Mouse (Mus musculus) lung, postnatal 0 days (tissue): Measurements from ENCODE around the gene Pxdc1.

ENCODE experiments used
- CTCF ChIP-seq: IDR thresholded peaks from 2 replicates; pipeline ENCODE4 v1.5.1; 2016; ENCODE audit warnings: antibody characterized with exemption, mild to moderate bottlenecking
- EP300 ChIP-seq: IDR thresholded peaks from 2 replicates; pipeline ENCODE4 v1.6.1; 2016; ENCODE audit warnings: antibody characterized with exemption, mild to moderate bottlenecking, control low read depth

- no peak for TF ChIP-seq CTCF
- peak; percentile 99 for TF ChIP-seq EP300
These were observed 20.1 kb upstream of the Pxdc1 start for GRCm38 (mm10) chr13:34673354-34673753.
